Mouse (Mus musculus): ENCODE measurements around the gene Nus1.
A peak's percentile ranks its signal among the peaks of the same experiment; 100 is the strongest.

Gene Nus1

DNA sequence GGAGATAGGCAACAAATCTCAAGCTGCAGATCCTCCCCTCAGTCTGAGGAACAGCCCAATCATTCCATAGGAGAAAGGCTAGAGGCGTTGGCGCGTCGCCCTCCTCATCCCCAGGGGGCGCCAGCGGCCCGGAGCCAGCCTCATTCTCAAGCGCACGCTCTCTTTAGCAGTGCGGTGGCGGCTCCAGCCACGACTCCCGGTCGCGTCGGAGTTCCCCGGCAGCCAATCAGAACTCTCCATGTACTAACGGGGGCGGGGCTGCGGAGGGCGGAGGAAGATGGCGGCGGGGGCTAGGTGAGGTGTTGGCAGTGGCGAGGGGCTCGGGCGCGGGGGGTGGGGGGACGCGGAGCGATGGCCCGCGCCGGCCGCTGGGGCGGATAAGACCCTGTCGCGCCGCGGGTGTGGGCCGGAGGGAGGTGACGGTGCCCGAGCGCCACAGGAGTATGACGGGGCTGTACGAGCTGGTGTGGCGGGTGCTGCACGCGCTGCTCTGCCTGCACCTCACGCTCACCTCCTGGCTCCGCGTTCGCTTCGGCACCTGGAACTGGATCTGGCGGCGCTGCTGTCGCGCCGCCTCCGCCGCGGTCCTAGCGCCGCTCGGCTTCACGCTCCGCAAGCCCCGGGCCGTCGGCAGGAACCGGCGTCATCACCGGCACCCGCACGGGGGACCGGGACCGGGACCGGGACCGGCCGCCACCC lies at the start of gene Nus1:
Nus1 (plus strand) TSS at position 249 of the 699 bp plus-strand sequence.
- DNase-seq: peak; percentile 96

GRCm38 (mm10) chr10:52368376-52368775 lies 49.0 kb upstream of the Nus1 start:
- DNase-seq: no peak

- no peak for DNase-seq
Observed at GRCm38 (mm10) chr10:52373834-52374233, 43.5 kb upstream of the Nus1 start.

DNA sequence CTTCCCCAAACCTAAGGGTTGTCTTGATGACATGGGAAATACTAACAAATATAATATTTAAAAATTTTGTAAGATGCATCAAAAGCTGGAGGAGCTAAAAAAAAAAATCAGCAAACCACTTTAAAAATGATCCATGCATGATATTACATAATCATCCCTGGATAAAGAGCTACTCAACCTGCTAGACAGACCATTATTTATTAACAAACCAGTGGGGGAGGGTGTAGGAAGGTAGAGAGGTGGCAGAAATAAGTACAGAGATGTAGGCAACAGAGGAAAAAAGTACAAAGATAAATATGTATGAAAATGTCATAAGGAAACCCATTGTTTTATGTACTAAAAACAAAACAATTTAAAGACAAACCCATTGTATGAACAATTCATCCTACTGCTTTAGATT lies 42.7 kb upstream of the Nus1 start:
- no peak for DNase-seq

DNA sequence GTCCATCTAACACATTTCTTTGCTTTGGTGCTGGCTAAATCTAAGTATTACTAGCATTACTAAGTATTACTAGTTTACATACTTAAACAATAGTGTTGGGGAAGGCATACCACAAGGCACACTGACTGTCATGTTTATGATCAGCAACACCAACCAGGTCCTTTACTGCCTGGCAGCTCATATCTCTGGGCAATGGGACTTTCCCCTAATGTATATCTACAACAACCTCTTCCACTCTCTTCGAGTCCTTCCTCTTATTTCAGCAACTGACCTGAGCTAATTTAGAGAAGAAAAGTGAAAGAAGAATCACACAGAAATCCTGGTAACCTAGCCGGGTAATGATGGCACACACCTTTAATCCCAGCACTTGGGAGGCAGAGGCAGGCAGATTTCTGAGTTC lies 40.9 kb upstream of the Nus1 start:
- no peak for DNase-seq

DNA sequence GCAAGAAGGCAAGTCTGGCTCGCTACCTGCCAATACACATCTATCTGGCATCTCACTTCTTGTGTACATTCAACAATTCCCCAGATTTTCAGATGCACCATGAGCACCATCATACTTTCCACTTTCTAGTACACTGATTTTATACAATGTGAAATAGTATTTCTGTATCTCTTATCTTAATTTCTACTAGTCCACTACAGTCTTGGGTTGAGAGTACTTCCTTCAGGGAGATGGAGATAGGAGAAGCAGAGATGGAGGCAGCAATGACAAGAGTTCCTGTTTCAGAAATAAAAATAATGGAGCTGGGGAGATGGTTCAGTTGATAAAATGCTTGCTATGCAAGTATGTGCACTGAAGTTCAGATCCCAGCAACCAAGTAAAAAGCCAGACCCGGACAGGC lies 39.5 kb upstream of the Nus1 start:
- DNase-seq: no peak

DNA sequence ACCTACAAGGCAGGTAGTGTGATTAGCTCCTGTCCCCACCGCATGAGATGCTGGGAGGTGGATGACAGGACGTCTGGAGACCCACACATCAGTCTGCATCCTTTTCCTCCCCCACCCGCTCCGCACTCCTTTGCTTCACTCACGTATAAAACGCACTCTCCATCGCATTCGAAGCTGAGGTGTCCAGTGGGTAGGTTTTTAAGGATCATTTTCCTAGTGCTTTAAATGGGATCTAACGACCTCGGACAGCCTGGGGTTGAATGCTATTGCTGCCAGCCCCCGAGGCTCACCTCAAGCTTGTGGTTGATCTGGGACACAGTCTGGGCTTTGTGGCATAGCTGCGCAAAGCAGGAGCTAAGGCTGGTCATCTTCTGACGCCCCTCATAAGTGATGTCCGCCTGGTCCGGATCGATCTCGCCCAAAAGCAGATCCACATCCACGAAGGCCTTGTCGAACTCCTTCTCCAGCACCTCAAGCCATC lies 36.0 kb upstream of the Nus1 start:
- DNase-seq: no peak

DNA sequence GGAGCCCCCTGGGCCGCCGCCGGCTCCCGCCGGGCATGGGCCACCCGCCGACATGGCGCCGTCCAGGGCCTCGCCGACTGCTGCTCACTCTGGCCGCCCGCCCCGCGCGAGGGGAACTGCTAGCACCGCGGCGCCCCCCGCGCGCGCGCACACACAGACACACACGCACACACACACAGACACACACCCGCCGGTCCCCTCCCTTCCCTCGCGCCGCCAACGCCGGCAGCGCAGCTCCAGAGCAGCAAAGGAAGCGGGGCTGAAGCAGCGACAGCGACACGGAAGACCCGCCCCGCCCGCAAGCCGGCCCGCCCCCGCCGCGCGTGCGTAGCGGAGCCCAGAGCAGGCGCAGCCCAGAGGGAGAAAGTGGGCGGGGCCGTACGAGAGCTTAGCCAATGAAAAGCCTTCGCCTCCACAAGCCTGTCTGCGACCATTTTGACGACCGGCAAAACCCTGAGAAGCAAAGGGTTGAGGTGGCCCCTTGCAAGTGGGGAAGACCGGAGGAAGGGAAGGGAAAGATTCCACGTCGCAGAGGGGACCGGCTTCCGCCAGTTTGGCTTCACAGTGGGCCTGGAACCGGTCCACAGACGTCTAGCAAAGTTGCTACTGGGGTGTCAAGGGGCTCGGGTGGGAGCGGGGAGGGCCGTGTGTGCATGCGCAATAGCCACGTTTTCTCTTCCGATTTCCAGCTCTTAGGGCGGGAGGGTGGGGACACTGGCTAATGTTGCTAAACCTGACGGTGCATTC lies 35.3 kb upstream of the Nus1 start, which contains the start of gene Gopc:
Gopc (minus strand) TSS at position 280 of the 747 bp plus-strand sequence.
- DNase-seq: peak; percentile 96

DNA sequence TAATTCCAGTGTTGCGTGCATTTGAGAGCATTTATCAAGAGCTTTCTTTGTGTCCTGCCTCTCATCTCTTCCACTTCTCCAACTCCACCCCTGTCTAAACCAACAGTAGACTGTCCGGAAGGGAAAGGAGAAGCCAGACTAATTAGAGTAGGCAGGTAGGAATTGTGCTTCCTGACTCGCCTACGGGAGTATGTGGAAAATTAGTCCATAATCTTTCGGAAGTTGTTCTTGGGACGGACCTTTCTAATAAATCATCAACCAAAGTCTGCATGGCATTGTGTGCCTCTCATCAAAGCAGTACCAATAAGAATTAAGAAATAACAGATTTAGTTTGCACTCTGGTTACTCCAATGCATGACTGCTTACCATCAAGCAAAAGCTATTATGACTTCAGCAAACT lies 34.3 kb upstream of the Nus1 start:
- DNase-seq: no peak

GRCm38 (mm10) chr10:52383522-52383921 lies 33.8 kb upstream of the Nus1 start:
- no peak for DNase-seq

DNA sequence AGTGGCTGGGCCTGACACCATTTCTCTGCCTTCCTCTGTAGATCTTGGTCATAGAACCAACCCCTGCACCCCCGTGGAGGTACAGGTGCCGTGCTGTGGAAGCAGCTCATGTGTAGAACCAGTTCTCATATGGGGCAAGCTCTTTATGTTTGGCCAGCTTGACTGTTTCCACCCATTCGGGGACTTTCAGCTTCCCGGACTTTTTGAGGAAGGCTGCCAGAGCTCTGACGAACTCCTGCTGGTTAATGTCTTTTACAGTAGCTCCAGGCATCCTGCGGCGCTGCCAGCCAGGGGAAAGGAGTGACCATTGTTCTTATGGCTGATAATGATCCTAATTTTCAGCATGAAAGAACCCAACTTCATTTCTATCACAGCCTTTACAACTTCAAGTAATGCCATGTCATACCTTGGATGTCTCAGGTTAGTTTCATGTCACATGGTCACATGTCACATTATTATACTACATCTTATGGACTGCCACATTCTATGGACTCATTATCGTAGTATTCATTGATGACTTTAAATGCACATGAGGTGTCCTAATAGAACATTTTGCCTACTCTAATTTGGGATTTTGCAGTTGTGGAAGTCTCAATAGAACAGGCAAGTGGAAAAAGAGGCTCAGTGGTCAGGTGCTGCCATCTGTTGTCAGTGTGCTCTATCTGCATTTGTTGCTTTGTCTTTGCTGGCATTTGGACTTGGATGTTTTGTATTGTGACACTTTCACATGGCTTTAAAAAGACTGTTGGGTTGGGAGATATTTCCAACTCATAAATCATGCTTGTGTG lies 32.3 kb upstream of the Nus1 start:
- peak; percentile 33 for DNase-seq

DNA sequence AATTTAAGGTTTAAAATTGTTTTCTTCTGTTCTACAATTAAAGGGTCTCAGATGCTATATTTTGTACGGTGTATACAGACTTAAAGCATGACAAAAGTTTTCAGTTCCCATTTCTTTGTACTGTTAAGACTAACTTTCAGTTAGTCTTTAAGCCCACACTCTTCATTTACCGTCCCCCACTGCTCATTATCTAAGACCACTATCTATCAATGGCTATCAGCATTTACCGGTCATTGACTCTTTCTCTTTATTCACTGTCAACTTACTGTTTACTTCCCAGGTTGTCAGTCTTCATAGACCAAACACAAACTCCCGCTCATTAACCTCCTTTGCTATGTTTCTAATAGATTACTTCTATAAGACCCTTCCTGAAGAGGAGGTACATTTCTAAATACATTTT lies 30.2 kb upstream of the Nus1 start:
- DNase-seq: no peak

DNA sequence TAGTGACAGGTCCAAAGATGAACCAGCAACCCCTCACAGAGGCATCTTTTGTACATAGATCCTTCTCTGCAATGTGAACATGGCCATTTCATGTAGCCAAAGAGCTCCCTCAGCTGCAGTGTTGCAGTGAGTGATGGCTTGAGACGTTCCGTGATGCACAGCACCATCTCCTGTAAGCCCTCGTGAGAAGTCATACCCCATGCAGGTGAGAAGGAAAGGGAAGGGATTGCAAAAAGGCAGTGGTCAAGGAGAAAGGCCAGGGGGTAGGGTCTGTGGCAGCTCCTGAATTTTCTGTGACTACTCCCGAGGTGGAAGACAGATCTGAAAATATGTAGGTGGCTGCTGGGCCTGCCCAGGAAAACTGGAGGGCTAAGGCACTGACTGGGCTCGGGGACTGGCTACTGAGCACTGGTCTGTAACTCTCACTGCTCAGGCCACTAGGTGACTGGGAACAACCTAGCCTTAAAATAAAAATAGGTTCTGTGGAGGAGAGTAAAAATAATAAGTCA lies 28.4 kb upstream of the Nus1 start, which contains the start of gene Nepn:
Nepn (plus strand) TSS at position 51 of the 509 bp plus-strand sequence.
- no peak for DNase-seq

DNA sequence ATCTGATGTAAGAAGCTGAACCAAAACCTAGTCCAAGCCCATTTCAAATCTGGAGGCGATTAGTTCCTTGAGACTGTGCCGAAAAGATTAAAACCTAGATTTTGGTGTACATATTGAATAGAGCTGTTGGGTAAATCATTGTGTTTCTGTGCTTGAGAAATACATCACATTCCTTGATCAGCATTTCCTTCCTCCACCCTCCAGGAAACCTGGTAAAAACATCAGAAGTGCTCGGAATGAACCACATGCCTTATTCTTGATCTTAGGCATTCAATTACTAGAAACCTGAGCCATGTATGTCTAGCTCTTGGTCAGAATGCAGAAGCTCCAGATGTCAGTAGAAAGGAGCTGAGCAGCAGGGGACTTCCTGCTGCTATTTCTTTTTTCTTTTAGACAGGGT lies 27.9 kb upstream of the Nus1 start:
- DNase-seq: no peak

GRCm38 (mm10) chr10:52391208-52391607 lies 26.1 kb upstream of the Nus1 start:
- no peak for DNase-seq

- DNase-seq: peak; percentile 59
Observed at GRCm38 (mm10) chr10:52396647-52397046, 20.7 kb upstream of the Nus1 start.

GRCm38 (mm10) chr10:52398715-52399114 lies 18.6 kb upstream of the Nus1 start:
- no peak for DNase-seq

DNA sequence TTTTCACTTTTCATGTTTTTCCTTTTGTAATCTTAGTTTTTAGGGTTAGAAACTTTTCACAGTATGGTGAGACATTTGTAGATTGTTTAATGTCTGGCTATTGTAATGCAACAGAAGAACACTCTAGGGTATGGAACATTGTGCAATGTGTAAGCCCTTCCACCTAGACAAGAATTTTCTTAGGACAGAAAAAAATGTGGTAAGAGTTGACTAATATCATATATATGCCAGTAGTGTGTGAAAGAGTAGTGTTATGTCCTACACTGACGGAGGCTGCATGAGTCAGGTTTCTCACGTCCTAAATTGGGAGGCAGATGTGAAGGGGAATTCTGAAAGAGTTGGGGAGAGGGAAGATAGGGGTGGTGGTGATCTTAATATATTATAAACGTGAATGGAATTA lies 17.6 kb upstream of the Nus1 start:
- no peak for DNase-seq

GRCm38 (mm10) chr10:52405160-52405559 lies 12.2 kb upstream of the Nus1 start:
- no peak for DNase-seq

DNA sequence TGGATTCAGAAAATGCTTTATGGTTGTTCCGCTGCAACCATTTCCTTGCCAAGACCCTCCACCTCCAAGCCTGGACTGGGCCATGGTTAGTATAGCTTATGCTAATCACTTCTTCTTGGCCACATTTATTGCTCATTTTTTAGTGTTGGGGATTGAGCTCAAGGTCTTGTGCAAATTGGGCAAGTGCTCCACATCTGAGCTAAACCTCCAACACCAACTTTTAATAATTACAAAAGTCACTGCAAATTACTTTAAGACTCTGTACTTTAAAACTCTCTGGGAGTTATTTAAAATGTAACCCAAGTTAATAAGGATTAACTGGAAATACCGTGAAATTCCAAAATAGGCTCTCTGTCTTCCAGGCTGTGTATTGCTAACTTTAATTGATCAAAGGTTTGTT lies 9.8 kb upstream of the Nus1 start:
- DNase-seq: peak; percentile 44

DNA sequence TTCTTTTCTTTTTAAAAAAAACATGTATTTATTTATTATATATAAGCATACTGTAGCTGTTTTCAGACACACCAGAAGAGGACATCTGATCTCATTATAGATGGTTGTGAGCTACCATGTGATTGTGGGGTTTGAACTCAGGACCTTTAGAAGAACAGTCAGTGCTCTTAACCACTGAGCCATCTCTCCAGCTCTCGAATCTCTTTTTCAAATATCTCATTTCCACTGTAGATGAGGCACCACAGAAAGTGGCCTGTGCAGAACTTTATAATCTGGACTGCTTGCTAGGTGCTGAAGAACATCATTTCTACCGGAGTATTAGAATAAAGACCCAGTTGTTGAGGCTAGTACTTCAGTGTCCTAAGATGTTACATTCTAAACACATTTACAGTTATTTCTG lies 2.3 kb upstream of the Nus1 start:
- DNase-seq: no peak

DNA sequence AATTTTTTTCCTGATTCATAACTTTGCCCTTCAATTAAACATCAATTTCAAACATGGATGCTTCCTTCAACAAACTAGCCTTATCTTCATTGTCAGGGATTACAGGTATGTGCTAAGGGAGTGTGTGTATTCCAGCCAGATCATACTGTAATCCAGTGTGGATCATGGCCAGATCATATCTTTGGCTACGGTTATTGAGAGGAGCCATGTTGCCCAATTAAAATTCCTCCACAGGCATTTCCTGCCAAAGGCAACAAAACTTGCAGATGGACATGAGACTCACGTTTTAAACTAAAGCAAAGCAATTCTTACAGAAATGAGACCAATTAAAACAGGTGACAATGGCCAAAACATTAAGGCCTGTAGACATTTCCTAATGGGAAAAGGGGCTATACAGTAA lies 889 bp upstream of the Nus1 start:
- no peak for DNase-seq

All from kidney, adult 11 months (tissue).